Mouse (Mus musculus): ENCODE data around the gene Troap. TPM values are rescaled to one million over a fixed set of nuclear protein-coding genes. Genes with fewer than 3 reads are reported as not detected.

Troap gene
- polyA plus RNA-seq, 1 experiment from 2014 or later: 19.8 TPM

GRCm38 (mm10) chr15:99093291-99094258, 19.2 kb downstream of the Troap start:
- peaks cover 54% of the 10 kb centered on the region for H3K4me1 ChIP-seq
- peak overlapping the region; percentile 45 for H3K4me3 ChIP-seq
- H3K36me3 ChIP-seq: no peaks in the 10 kb centered on the region
- peak overlapping the region; percentile 66 for H3K4me2 ChIP-seq (replicated peaks)
- H3K27me3 ChIP-seq: peaks cover 44% of the 10 kb centered on the region
- 1% methylated on average over 55 of the region's 56 CpGs for WGBS
- no peaks in the 10 kb centered on the region for H3K9me3 ChIP-seq
- H3K9ac ChIP-seq (replicated peaks): peak overlapping the region; percentile 48
- ATAC-seq (replicated peaks): peak; percentile 47; the same call in 1 of the 2 replicates
- H3K27ac ChIP-seq (replicated peaks): peak overlapping the region; percentile 41

GRCm38 (mm10) chr15:99094631-99095270, 20.4 kb downstream of the Troap start:
- peak; percentile 44; the same call in 1 of the 2 replicates for ATAC-seq (replicated peaks)
- no peaks in the 10 kb centered on the region for H3K9me3 ChIP-seq
- peak overlapping the region; percentile 4 for H3K4me2 ChIP-seq (replicated peaks)
- 1% methylated on average over 25 of the region's 27 CpGs for WGBS
- H3K27me3 ChIP-seq: peaks cover 43% of the 10 kb centered on the region
- H3K4me1 ChIP-seq: peaks cover 57% of the 10 kb centered on the region
- H3K27ac ChIP-seq (replicated peaks): no peak overlapping the region
- no peaks in the 10 kb centered on the region for H3K36me3 ChIP-seq
- 0 out of 2 replicates have a peak overlapping the region, but pooled peaks have one; percentile 2 for H3K4me3 ChIP-seq
- no peak overlapping the region for H3K9ac ChIP-seq (replicated peaks)

- Histone ChIP-seq H3K9me3 (no peaks in the 10 kb centered on the region), H3K9ac (replicated peaks) (no peak overlapping the region), H3K36me3 (no peaks in the 10 kb centered on the region), H3K4me1 (peaks cover 57% of the 10 kb centered on the region), H3K27me3 (peaks cover 42% of the 10 kb centered on the region), H3K27ac (replicated peaks) (no peak overlapping the region), H3K4me3 (no peak overlapping the region), H3K4me2 (replicated peaks) (no peak overlapping the region; the same call in 1 of the 2 replicates)
- 22% methylated on average over 6 of the region's 6 CpGs for WGBS
- ATAC-seq (replicated peaks): no peak
Observed at GRCm38 (mm10) chr15:99095356-99095755, 21.0 kb downstream of the Troap start.

DNA sequence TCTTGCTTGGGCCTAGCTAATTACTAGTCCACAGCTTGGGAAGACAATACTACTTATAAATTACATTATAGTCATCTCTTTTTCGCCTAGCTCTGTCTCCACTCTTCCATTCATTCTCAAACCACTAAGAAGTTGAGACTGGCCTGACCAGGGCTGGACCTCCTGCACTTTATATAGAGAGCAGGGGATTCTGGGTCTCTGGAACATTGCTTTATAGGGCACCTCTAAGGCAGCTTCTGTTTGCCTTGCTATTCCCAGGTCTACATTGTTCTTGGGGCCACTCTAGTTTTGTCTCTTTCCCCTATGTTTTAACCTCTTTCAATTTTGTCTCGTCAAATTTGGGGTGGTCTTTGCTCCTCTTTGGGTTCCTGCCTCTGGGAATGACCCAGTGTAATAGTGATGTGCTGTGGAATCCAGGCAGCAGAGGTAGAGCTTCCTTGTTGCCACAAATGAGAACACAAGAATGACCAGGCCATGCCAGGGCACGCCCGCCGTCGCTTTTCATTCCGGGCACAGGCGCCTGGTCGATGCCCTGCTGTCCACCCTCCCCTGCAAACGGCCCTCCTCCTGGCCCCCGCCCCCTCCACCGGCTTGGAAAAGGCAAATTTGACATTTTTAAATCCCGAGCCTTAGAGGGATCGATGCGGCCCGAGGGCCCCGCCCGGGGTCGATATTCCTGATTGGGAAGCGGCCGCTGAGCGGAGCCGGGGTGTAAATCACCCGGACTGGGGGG, 21.9 kb downstream of the Troap start:
- H3K36me3 ChIP-seq: no peaks in the 10 kb centered on the region

DNA sequence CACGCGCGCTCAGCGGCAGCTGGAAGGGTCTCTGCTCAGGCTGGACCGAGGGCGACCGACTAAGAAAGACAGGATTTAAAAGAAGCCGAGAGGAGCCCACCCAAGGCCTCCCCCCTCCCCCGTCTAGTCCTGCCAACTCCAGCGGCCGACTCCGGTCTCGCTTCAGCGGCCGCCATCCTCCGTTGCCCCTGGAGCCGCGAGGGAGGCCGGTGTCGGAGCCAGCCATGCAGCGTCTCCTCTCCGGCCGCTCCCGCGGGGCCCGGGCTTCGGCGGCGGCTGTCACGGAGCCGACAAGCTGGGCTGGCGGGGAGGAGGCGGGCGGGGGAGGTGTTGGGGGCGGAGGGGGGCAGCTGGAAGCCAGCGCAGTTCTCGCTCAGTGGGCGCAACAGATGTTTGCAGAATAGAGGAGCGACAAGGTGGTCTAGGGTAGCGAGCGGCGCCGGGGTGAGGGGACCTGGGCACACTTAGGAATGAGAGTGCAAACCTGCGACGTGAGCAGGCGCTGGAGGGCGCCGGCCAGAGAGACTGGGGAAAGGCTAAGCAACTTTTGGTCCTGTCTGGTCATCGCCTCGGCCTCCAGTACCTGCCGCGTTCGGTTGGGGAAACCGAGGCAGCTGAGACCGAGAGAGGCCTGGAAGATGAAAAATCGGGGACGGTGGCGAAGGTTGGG, 22.6 kb downstream of the Troap start:
- Histone ChIP-seq H3K4me3 (peak overlapping the region; percentile 37), H3K9me3 (no peaks in the 10 kb centered on the region), H3K27me3 (peaks cover 39% of the 10 kb centered on the region), H3K4me2 (replicated peaks) (peak overlapping the region; percentile 56), H3K27ac (replicated peaks) (no peak overlapping the region), H3K9ac (replicated peaks) (peak overlapping the region; percentile 24; the same call in 1 of the 2 replicates), H3K36me3 (no peaks in the 10 kb centered on the region), H3K4me1 (peaks cover 54% of the 10 kb centered on the region)
- no peak for ATAC-seq (replicated peaks)
- under 1% methylated on average over 55 of the region's 58 CpGs for WGBS

More for the DNA sequence above, 21.9 kb downstream of the Troap start:
- WGBS: 10% methylated on average over 24 of the region's 24 CpGs
- Histone ChIP-seq H3K4me2 (replicated peaks) (peak overlapping the region; percentile 56), H3K9me3 (no peaks in the 10 kb centered on the region), H3K27ac (replicated peaks) (no peak overlapping the region), H3K4me1 (peaks cover 54% of the 10 kb centered on the region), H3K27me3 (peaks cover 39% of the 10 kb centered on the region), H3K9ac (replicated peaks) (peak overlapping the region; percentile 24; the same call in 1 of the 2 replicates), H3K4me3 (peak overlapping the region; percentile 37)
- ATAC-seq (replicated peaks): no peak

GRCm38 (mm10) chr15:99097840-99098492, 23.6 kb downstream of the Troap start:
- Histone ChIP-seq H3K36me3 (no peaks in the 10 kb centered on the region), H3K9me3 (no peaks in the 10 kb centered on the region), H3K4me2 (replicated peaks) (peak overlapping the region; percentile 56), H3K27me3 (peaks cover 39% of the 10 kb centered on the region), H3K4me3 (peak overlapping the region; percentile 37), H3K27ac (replicated peaks) (no peak overlapping the region), H3K9ac (replicated peaks) (peak overlapping the region; percentile 34), H3K4me1 (peaks cover 54% of the 10 kb centered on the region)
- WGBS: under 1% methylated on average over 39 of the region's 39 CpGs
- ATAC-seq (replicated peaks): peak; percentile 46; the same call in 1 of the 2 replicates

GRCm38 (mm10) chr15:99098493-99098861, 24.1 kb downstream of the Troap start:
- Histone ChIP-seq H3K27me3 (peaks cover 39% of the 10 kb centered on the region), H3K27ac (replicated peaks) (no peak overlapping the region), H3K36me3 (no peaks in the 10 kb centered on the region), H3K4me3 (peak overlapping the region; percentile 37), H3K4me2 (replicated peaks) (peak overlapping the region; percentile 56), H3K4me1 (peaks cover 48% of the 10 kb centered on the region), H3K9me3 (no peaks in the 10 kb centered on the region), H3K9ac (replicated peaks) (peak overlapping the region; percentile 34; the same call in 1 of the 2 replicates)
- under 1% methylated on average over 9 of the region's 9 CpGs for WGBS
- ATAC-seq (replicated peaks): no peak; the same call in 1 of the 2 replicates

DNA sequence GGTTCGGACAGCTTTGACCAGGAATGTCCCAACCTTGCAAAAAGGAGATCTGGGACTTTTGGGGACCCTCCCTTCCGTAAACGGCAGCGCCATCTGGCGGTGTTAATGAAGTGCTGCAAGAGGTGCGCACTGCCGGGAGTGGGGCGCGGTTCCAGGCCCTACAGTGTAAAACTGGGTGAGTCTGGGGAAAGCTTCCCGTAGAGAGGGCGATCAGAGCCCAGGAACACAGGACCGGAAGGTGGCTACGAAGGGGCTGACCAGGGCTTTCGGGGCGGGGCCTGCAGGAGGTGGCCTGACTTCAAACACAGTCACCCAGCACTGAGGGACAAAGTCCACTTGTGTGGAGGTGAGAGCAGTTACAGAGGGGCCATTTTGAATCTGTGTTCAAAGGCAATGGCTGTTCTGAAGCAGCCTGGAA, 24.8 kb downstream of the Troap start:
- H3K4me3 ChIP-seq: peak overlapping the region; percentile 2; the same call in 1 of the 2 replicates
- H3K36me3 ChIP-seq: no peaks in the 10 kb centered on the region
- peak; percentile 41 for ATAC-seq (replicated peaks)
- peaks cover 43% of the 10 kb centered on the region for H3K4me1 ChIP-seq
- no peak overlapping the region for H3K27ac ChIP-seq (replicated peaks)
- WGBS: under 1% methylated on average over 15 of the region's 15 CpGs
- peaks cover 39% of the 10 kb centered on the region for H3K27me3 ChIP-seq
- no peak overlapping the region for H3K9ac ChIP-seq (replicated peaks)
- H3K9me3 ChIP-seq: no peaks in the 10 kb centered on the region
- H3K4me2 ChIP-seq (replicated peaks): peak overlapping the region; percentile 56

DNA sequence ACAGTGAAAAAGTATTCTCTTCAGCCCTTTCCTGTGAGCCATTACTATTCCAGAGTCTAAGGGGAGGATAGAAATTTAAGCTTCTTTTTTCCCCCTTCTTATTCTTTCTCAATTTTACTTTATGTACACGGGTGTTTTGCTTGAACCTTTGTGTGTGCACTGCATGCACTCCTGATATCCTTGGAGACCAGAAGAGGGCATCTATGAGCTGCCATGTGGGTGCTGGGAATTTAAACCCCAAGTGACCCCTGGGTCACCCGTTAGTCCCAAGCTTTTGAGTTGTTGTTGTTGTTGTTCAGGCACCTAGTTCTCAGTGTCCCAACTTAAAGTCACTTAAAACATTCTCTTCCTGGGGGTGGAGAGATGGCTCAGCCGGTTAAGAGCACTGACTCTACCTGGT, 25.6 kb downstream of the Troap start:
- H3K27me3 ChIP-seq: peaks cover 36% of the 10 kb centered on the region
- H3K4me1 ChIP-seq: peaks cover 37% of the 10 kb centered on the region
- H3K27ac ChIP-seq (replicated peaks): no peak overlapping the region
- H3K9ac ChIP-seq (replicated peaks): no peak overlapping the region
- no peak for ATAC-seq (replicated peaks)
- H3K9me3 ChIP-seq: no peaks in the 10 kb centered on the region
- 53% methylated on average over 3 of the region's 3 CpGs for WGBS
- no peaks in the 10 kb centered on the region for H3K36me3 ChIP-seq
- H3K4me3 ChIP-seq: no peak overlapping the region
- no peak overlapping the region for H3K4me2 ChIP-seq (replicated peaks)

DNA sequence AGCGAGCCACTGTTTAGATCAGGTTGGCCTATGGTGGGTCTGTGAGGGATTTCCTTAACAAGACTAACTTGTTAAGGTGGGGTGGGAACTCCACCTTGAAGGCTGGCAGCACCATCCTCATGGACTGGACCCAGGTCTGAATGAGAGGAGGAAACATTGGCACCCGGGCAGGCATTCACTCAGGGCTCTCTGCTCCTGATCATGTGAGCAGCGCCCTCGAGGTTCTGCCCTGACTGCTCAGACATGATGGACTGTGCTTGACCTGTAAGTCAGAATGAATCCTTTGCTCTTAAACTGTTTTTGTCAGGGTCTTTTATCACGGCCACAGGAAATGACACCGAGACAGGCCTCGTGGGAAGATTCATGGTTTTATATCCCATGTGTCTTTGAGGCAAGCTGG, 30.9 kb downstream of the Troap start:
- Histone ChIP-seq H3K27ac (replicated peaks) (no peak overlapping the region), H3K4me3 (no peak overlapping the region), H3K4me2 (replicated peaks) (no peak overlapping the region), H3K27me3 (no peaks in the 10 kb centered on the region), H3K9ac (replicated peaks) (no peak overlapping the region), H3K36me3 (no peaks in the 10 kb centered on the region), H3K9me3 (no peaks in the 10 kb centered on the region), H3K4me1 (no peaks in the 10 kb centered on the region)
- no peak for ATAC-seq (replicated peaks)
- 85% methylated on average over 7 of the region's 7 CpGs for WGBS

DNA sequence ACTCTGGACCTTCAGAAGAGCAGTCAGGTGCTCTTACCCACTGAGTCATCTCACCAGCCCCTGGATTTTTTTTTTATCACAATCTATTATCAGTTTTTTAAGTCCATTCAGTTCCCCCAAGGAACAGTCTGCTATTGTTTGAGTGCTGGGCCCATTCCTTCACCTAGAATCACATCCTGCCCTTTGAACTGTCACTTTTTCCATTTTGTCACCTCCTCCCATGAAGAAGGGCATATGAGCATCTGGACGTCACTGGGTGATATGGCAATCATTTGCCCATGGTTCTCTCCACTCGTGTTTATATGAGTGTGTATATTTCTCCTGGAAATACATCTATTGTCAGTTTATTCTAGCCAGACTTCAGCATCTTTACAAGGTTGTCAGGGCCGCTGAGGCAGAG, 33.5 kb downstream of the Troap start:
- H3K9me3 ChIP-seq: no peaks in the 10 kb centered on the region
- H3K4me1 ChIP-seq: no peaks in the 10 kb centered on the region
- H3K27me3 ChIP-seq: no peaks in the 10 kb centered on the region
- no peaks in the 10 kb centered on the region for H3K36me3 ChIP-seq
- H3K9ac ChIP-seq (replicated peaks): no peak overlapping the region
- no peak overlapping the region for H3K4me3 ChIP-seq
- no peak overlapping the region for H3K4me2 ChIP-seq (replicated peaks)
- no peak overlapping the region for H3K27ac ChIP-seq (replicated peaks)
- no peak for ATAC-seq (replicated peaks)
- WGBS: 85% methylated on average over 3 of the region's 3 CpGs
